Mouse (Mus musculus): ENCODE measurements around the gene Map1lc3b. TPM values are rescaled to one million over a fixed set of nuclear protein-coding genes. Genes with fewer than 3 reads are reported as not detected.

Gene Map1lc3b
- polyA plus RNA-seq, 1 experiment from 2014 or later, result 202 TPM

DNA sequence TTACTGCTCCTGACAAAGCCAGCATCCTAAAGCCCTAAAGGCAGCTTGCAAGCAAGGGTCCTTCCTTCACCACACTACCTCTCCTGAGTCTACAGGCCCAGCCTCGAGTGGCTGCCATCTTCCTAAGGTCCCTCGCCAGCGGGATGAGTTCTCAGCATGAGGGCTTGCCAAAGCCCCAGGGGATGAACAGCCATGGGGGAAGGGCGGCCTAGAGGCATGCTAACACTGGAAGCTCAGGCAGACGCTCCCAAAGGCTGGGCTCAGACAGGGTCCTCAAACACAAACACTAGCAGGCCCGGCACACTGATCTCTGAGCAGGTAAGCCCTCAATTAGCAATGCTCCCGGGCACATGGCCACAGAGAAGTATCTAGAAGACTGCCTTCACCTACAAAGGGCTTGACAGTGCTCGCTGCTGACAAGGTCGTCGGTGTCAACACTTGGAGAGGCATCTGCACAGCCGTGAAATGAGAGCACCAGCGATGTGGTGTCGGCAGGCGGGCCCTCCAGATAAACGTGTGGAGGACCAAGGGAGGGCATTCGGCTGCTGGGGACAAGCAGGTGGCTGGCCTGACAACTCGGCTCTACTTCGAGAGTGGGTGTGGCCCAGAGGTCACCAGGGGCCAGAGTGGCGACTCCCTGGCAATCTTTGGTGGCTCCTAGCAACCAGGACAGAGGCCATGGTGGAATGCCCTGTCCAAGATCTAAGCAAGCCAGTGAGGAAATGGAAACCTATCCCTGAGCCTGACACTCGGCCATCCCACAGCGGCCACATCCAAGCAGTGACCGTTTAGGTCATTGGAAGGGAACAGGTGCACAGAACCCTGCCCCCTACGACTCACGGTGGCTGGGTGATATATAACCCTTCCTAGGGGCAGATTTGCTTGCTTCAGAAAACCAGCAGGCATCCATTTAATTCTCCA, 38.8 kb upstream of the Map1lc3b start:
- Histone ChIP-seq H3K4me1 (ENCODE audit: insufficient read depth) (no peaks in the 10 kb centered on the region), H3K4me2 (no peak overlapping the region), H3K36me3 (ENCODE audit: insufficient read depth) (peaks cover 66% of the 10 kb centered on the region), H3K27ac (ENCODE audit: low read depth) (no peak overlapping the region), H3K9me3 (ENCODE audit: low read depth, low read length) (no peaks in the 10 kb centered on the region), H3K4me3 (ENCODE audit: low read depth, low read length) (no peak overlapping the region), H3K27me3 (ENCODE audit: insufficient read depth, low read length) (no peaks in the 10 kb centered on the region), H3K9ac (no peak overlapping the region)
- no peak for ATAC-seq (ENCODE audit: insufficient read depth)
- DNase-seq, result no peak
- 55% methylated on average over 24 of the region's 24 CpGs for WGBS
- TF ChIP-seq CTCF (IDR thresholded peaks at IDR 0.05; ENCODE audit: low read depth), result no peak

DNA sequence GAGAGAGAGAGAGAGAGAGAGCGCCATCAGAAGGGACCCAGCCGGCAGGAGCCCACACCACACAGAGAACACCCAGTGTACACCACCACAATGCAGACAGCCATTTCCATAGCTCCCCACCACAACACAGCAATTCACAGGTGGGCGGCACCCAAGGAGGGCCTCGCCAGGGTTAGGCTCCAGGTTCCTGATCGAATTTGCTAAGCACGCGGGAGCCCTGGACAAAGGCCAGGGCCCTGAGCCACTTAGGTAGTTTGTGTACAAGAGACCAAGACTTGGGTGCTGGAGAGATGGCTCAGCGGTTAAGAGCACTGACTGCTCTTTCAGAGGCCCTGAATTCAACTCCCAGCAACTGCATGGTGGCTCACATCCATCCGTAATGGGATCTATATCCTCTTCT, 37.7 kb upstream of the Map1lc3b start:
- no peaks in the 10 kb centered on the region for H3K9me3 ChIP-seq (ENCODE audit: low read depth, low read length)
- peaks cover 67% of the 10 kb centered on the region for H3K36me3 ChIP-seq (ENCODE audit: insufficient read depth)
- no peaks in the 10 kb centered on the region for H3K27me3 ChIP-seq (ENCODE audit: insufficient read depth, low read length)
- DNase-seq (no peak), ATAC-seq (ENCODE audit: insufficient read depth) (no peak)
- no peak overlapping the region for H3K4me3 ChIP-seq (ENCODE audit: low read depth, low read length)
- H3K4me1 ChIP-seq (ENCODE audit: insufficient read depth), result no peaks in the 10 kb centered on the region
- no peak overlapping the region for H3K4me2 ChIP-seq
- WGBS, result 82% methylated on average over 9 of the region's 9 CpGs
- no peak for TF ChIP-seq CTCF (IDR thresholded peaks at IDR 0.05; ENCODE audit: low read depth)
- H3K9ac ChIP-seq, result no peak overlapping the region
- no peak overlapping the region for H3K27ac ChIP-seq (ENCODE audit: low read depth)

DNA sequence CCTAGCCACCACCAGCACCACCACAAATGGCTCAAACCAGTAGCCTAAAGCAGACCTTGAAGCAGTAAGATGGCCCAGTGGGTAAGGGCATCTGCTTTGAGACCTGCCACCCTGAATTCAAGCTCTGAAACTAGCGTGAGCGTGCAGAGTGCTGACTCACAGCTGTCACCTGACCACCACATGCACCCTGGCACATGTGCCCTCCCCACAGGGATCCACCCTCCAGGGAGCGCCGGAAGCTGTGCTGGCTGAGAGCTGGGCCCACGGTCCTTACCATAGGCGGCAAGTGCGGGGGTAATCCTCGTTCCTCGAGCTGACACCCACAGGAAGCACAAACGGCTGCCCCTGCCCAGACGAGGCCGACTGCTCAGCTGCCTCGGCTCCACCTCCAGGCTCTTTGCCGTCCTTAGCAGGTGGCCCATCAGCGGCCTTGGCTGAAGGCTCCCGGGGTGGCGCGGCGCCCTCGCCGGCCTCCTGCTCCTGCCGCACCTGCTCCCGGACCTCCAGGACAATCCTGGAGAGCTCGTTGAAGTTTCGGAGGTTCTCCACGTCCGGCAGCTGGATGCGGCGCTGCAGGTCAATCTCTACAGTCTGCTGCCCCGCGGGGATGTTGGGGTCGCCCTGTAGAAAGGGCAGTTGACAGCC, 36.2 kb upstream of the Map1lc3b start:
- H3K27me3 ChIP-seq (ENCODE audit: insufficient read depth, low read length), result no peaks in the 10 kb centered on the region
- no peaks in the 10 kb centered on the region for H3K9me3 ChIP-seq (ENCODE audit: low read depth, low read length)
- peaks cover 72% of the 10 kb centered on the region for H3K36me3 ChIP-seq (ENCODE audit: insufficient read depth)
- H3K27ac ChIP-seq (ENCODE audit: low read depth), result no peak overlapping the region
- no peak overlapping the region for H3K4me3 ChIP-seq (ENCODE audit: low read depth, low read length)
- no peaks in the 10 kb centered on the region for H3K4me1 ChIP-seq (ENCODE audit: insufficient read depth)
- TF ChIP-seq CTCF (IDR thresholded peaks at IDR 0.05; ENCODE audit: low read depth), result no peak
- H3K9ac ChIP-seq, result no peak overlapping the region
- no peak for ATAC-seq (ENCODE audit: insufficient read depth)
- no peak for DNase-seq
- H3K4me2 ChIP-seq, result no peak overlapping the region
- WGBS, result 92% methylated on average over 32 of the region's 32 CpGs

DNA sequence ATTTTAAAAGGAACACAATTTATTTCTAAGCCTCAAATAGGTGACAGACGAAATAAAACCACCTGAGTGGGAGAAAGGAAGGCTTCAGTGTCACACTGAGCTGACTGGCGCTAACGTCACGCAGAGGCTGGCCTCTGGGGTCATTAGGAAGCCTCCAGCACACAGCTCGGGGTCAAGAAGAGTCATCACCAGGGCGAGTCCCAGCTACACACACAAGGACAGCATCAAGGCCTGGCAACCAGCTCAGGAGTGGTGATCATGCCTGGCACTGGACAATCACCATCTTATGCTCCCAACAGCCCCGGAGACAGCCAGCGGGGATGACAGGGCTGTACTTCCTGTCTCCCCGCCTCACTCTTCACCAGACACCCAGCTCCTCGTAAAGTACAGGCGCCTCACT, 32.4 kb upstream of the Map1lc3b start:
- no peak overlapping the region for H3K4me2 ChIP-seq
- H3K9ac ChIP-seq, result no peak overlapping the region
- H3K9me3 ChIP-seq (ENCODE audit: low read depth, low read length), result no peaks in the 10 kb centered on the region
- no peaks in the 10 kb centered on the region for H3K27me3 ChIP-seq (ENCODE audit: insufficient read depth, low read length)
- H3K27ac ChIP-seq (ENCODE audit: low read depth), result no peak overlapping the region
- no peak for DNase-seq
- H3K4me1 ChIP-seq (ENCODE audit: insufficient read depth), result no peaks in the 10 kb centered on the region
- no peak for TF ChIP-seq CTCF (IDR thresholded peaks at IDR 0.05; ENCODE audit: low read depth)
- no peak overlapping the region for H3K4me3 ChIP-seq (ENCODE audit: low read depth, low read length)
- WGBS, result 78% methylated on average over 11 of the region's 11 CpGs
- ATAC-seq (ENCODE audit: insufficient read depth), result no peak
- peaks cover 52% of the 10 kb centered on the region for H3K36me3 ChIP-seq (ENCODE audit: insufficient read depth)

DNA sequence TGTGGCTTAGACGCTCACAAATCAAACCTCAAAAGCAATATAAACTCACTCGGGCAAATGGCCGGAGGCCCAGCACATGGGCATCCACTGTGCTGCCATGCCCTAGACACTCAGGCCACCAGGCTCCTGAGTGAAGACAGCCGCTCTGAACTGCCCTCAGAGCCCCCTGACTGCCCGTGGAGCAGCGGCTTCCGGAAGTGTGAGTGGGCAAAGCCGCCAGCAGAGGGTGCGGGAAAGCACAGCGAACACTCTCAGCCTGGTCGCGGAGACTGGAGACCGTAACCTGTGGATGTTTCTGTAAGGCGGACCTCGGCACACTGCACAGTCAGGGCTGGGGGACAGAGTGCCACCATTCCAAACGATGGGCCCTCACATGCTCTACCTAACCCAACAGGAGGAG, 31.6 kb upstream of the Map1lc3b start:
- Histone ChIP-seq H3K4me1 (ENCODE audit: insufficient read depth) (no peaks in the 10 kb centered on the region), H3K36me3 (ENCODE audit: insufficient read depth) (peaks cover 44% of the 10 kb centered on the region), H3K4me3 (ENCODE audit: low read depth, low read length) (no peak overlapping the region), H3K27me3 (ENCODE audit: insufficient read depth, low read length) (no peaks in the 10 kb centered on the region), H3K4me2 (no peak overlapping the region), H3K9me3 (ENCODE audit: low read depth, low read length) (no peaks in the 10 kb centered on the region), H3K9ac (no peak overlapping the region), H3K27ac (ENCODE audit: low read depth) (no peak overlapping the region)
- DNase-seq (no peak), ATAC-seq (ENCODE audit: insufficient read depth) (no peak)
- no peak for TF ChIP-seq CTCF (IDR thresholded peaks at IDR 0.05; ENCODE audit: low read depth)
- WGBS, result 84% methylated on average over 16 of the region's 16 CpGs

DNA sequence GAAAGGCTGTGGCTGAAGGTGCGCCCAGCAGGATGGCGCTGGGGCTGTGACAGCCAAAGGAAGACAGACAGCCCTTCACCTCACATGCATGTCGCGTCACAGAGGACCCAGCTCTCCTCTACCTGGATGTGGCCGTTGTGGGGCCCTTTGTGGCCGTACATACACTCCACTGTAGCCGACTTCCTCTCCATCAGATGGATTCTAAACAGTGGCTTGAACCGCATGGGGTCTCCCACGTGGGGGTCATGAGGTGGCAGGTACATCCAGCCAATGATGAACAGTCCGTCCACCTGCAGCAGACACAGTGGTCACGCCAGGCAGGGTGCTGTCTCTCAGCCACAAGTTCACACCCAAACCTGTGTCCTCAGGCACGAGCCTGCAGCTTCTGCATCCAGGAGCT, 30.4 kb upstream of the Map1lc3b start:
- Histone ChIP-seq H3K9ac (no peak overlapping the region), H3K27ac (ENCODE audit: low read depth) (no peak overlapping the region), H3K27me3 (ENCODE audit: insufficient read depth, low read length) (no peaks in the 10 kb centered on the region), H3K9me3 (ENCODE audit: low read depth, low read length) (no peaks in the 10 kb centered on the region), H3K36me3 (ENCODE audit: insufficient read depth) (peaks cover 31% of the 10 kb centered on the region; the same call in 1 of the 2 replicates), H3K4me2 (no peak overlapping the region), H3K4me1 (ENCODE audit: insufficient read depth) (no peaks in the 10 kb centered on the region), H3K4me3 (ENCODE audit: low read depth, low read length) (no peak overlapping the region)
- TF ChIP-seq CTCF (IDR thresholded peaks at IDR 0.05; ENCODE audit: low read depth), result no peak
- ATAC-seq (ENCODE audit: insufficient read depth) (no peak), DNase-seq (no peak)
- whole genome bisulfite sequencing, result 87% methylated on average over 12 of the region's 12 CpGs

DNA sequence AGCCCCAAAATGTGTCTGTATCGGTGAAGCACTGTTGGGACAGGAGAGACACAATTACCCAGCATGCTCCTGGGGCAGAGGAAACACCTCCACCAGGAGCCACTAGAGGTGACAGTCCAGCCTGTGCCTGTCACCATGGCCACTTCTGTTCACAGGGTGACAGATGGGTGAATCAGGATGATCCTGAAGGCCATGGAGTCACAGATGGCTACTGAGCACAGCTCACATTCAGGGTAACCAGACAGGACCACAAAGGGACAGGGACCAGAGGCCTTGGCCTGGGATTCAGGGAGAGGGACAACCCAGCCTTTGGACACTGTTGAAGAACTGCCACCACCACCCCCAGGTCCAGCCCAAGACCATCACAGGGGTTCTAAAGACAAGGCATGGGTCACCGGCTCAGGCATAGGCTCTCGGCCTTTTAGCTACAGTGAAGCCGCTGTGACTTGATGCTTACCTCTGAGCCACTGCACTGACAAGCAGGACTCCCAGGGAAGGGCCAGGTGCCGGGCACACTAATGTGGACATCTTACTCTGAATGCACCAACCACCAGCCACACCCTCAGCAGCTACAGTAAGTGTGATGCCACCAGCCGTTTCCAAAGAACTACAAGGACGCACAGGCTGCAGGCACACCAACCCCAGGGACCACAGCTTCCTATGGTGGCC, 29.6 kb upstream of the Map1lc3b start:
- Histone ChIP-seq H3K36me3 (ENCODE audit: insufficient read depth) (peaks cover 24% of the 10 kb centered on the region; the same call in 1 of the 2 replicates), H3K27ac (ENCODE audit: low read depth) (no peak overlapping the region), H3K27me3 (ENCODE audit: insufficient read depth, low read length) (no peaks in the 10 kb centered on the region), H3K4me2 (no peak overlapping the region), H3K4me1 (ENCODE audit: insufficient read depth) (no peaks in the 10 kb centered on the region), H3K9me3 (ENCODE audit: low read depth, low read length) (no peaks in the 10 kb centered on the region), H3K9ac (no peak overlapping the region), H3K4me3 (ENCODE audit: low read depth, low read length) (no peak overlapping the region)
- DNase-seq (no peak), ATAC-seq (ENCODE audit: insufficient read depth) (no peak)
- WGBS, result 90% methylated on average over 7 of the region's 7 CpGs
- no peak for TF ChIP-seq CTCF (IDR thresholded peaks at IDR 0.05; ENCODE audit: low read depth)

Measured in lung, embryonic 14.5 days (tissue).